Mouse (Mus musculus): Measurements from ENCODE around the gene Adss. TPM values are rescaled to one million over a fixed set of nuclear protein-coding genes. Genes with fewer than 3 reads are reported as not detected.

Gene Adss
- total RNA-seq, 4 experiments from 2014 or later = 70.5 to 76.4 (median 73.2) TPM

GRCm38 (mm10) chr1:177729043-177730024, 67.0 kb downstream of the Adss start, which contains the start of gene 1700016C15Rik:
Gene 1700016C15Rik (plus strand): TSS chr1:177729814.
- DNase-seq (ENCODE audit: low spot score in 2 of 2) = no peak

- DNase-seq (ENCODE audit: low spot score in 2 of 2) = no peak
Measured at GRCm38 (mm10) chr1:177727883-177728525, 68.3 kb downstream of the Adss start.

GRCm38 (mm10) chr1:177726870-177727269, 69.4 kb downstream of the Adss start:
- no peak for DNase-seq (ENCODE audit: low spot score in 2 of 2)

GRCm38 (mm10) chr1:177723786-177724185, 72.5 kb downstream of the Adss start:
- no peak for DNase-seq (ENCODE audit: low spot score in 2 of 2)

GRCm38 (mm10) chr1:177719029-177719427, 77.3 kb downstream of the Adss start:
- no peak for DNase-seq (ENCODE audit: low spot score in 2 of 2)

GRCm38 (mm10) chr1:177718340-177719028, 77.8 kb downstream of the Adss start:
- no peak for DNase-seq (ENCODE audit: low spot score in 2 of 2)

GRCm38 (mm10) chr1:177717057-177717835, 79.1 kb downstream of the Adss start:
- DNase-seq (ENCODE audit: low spot score in 2 of 2) = no peak

GRCm38 (mm10) chr1:177716448-177716847, 79.9 kb downstream of the Adss start:
- no peak for DNase-seq (ENCODE audit: low spot score in 2 of 2)

- no peak for DNase-seq (ENCODE audit: low spot score in 2 of 2)
Measured at GRCm38 (mm10) chr1:177714397-177715012, 81.8 kb downstream of the Adss start.

GRCm38 (mm10) chr1:177713635-177714396, 82.5 kb downstream of the Adss start:
- DNase-seq (ENCODE audit: low spot score in 2 of 2) = no peak

Other genes with a start within 250 kb of the Adss start
- gene 1700016C15Rik, start 66.7 kb downstream of the Adss start, total RNA-seq (2022) = not detected
- gene Catspere2, start 186.9 kb upstream of the Adss start, total RNA-seq (2022) = 1 to 10 TPM; 5.6 to 7.0 (median 6.7) TPM